Mouse (Mus musculus) c-Kit-positive CD71-positive TER-119-negative erythroid progenitor cells, embryonic 14.5 days (primary cell): ENCODE results near the gene Tap1.
"Not testable (repeated sequence)": the region's sequence is repeated elsewhere in the genome, so short reads cannot be mapped to it uniquely, and the experiment has no call there.

ENCODE experiments used
- DNase-seq: peaks from one replicate; pipeline ENCODE4 v3.0.0-alpha.2; 2013; ENCODE audit warnings: low read depth

Gene Tap1

DNA sequence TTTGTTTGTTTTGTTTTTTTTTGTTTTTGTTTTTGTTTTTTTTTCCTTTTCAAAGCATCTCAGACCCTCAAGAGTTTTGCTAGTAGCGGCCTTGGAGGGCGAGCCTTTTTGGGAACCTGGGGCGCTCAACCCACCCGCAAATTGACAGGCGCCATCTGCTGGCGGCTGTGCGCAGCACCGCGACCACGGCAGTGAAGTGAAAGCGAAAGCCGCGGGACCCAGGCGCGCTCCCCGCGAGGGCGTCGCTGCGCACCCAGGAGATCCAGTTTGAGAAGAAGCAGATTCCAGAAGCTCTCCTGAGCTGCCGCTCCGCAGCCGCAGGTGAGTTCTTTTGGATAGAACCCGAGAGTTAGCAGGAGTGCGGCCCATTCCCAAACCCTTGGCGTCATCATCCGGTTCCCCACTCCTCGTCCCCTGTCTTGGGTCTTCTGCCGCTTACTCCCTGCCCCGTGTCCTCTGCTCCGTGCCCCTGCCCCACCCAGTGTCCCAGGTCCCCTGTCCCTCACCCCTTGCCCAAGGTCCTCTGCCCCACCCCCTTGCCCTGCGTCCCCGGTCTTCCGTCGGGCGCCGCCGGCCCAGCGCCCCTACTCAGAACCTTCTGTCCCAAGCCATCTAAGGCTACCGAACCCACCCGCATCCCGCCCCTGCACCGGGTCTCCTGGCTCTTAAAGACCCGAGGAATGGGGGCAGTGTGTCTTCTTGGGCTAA, 17.1 kb downstream of the Tap1 start:
- DNase-seq, result no peak

DNA sequence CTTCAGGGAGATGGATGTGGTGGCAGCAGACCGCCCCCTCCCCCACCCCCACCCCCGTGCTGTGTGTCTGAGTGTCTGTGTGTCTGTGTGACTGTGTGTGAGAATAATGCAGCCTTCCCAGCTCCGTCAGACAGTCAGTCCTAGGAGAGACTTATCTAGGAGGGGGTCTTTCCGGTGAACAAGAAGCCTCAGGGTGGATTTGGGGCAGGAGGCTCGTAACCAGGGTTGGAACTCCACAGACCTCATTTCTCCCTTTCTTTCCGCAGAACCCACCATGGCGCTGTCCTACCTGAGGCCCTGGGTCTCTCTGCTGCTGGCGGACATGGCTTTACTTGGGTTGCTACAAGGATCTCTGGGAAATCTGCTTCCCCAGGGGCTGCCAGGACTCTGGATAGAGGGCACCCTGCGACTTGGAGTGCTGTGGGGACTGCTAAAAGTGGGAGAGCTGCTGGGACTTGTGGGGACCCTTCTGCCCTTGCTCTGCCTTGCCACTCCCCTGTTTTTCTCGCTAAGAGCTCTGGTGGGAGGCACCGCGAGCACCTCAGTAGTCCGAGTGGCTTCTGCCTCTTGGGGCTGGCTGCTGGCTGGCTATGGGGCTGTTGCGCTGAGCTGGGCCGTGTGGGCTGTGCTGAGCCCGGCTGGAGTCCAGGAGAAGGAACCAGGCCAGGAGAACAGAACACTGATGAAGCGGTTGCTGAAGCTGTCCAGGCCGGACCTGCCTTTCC, 17.8 kb downstream of the Tap1 start:
- DNase-seq, result no peak

DNA sequence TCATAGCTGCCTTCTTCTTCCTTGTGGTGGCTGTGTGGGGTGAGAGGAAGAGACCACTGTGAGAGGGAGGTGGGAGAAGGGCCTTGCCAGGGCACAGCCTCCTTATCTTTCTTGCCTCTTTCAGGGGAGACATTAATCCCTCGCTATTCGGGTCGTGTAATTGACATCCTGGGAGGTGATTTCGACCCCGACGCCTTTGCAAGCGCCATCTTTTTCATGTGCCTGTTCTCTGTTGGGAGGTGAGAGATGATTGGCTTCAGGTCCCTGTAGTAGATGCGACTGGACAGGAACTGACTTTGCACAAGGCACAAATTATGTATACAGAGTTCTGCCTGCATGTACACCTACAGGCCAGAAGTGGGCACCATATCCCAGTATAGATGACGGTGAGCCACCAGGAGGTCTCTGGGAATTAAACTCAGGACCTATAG, 18.4 kb downstream of the Tap1 start:
- DNase-seq, result no peak

DNA sequence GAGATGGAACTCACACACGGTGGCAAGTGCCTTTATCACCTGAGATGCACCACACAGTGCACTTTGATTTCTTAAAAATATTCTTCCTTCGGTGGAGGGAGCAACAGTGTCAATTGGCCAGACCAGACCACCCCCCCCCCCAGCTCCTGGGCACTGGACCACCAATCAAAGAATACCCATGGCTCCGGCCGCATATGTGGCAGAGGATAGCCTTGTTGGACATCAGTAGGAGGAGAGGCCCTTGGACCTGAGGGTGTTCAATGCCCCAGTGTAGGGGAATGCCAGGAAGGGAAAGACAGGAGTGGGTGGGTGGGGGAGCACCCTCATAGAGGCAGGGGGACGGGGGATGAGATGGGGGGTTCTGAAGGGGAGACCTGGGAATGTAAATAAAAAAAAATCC, 19.4 kb downstream of the Tap1 start:
- no peak for DNase-seq

DNA sequence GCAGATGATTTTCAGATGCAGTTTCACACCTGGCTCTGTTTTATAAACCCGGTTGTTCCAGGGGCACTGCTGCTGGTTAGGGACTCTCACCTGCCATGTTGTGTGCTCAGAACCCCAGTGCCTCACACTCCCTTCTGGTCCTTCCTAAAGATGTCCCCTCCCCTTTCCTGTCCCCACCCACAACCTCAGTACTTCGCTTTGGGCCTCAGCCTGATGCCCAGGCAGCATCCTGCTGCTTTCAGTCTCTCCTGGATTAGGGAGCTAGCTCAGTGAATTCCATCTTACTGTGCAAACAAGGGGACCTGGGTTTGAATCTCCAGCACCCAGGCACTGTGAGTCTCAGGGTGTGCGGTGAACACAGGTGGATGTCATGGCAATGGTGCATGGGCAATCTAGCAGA, 20.1 kb downstream of the Tap1 start:
- no peak for DNase-seq

DNA sequence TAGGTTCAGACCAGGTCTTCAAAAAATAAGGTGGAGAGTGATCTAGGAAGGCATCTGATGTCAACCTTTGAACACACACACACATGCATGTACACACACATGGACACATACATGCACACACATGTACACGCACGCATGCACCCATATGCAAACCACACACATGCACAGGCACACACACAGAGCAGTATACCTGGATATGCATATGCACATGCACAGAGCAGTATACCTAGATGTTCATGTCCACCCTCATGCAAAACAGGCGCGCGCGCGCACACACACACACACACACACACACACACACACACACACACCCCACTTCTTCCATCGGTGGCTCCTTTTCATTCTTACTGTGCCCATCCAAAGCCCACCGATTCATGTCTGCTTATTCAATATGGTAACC, 20.5 kb downstream of the Tap1 start:
- DNase-seq, result no peak

DNA sequence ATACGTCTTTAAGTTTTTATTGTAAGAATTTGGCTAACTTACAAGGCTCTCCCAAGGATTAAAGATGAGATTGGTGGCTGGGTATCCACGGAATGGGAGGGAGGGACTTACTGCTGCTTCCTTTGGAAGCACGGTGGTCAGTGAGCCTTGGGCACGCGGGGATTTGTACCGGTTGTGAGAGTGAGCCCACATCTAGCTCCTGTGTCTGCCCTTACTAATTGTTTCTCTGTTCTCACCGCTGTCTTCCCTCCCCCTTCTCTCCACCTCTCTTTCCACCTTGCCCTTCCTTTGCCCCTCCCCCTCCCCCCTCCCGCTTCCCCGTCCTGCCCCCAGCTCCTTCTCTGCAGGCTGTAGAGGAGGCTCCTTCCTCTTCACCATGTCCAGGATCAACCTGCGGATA, 21.1 kb downstream of the Tap1 start:
- DNase-seq, result no peak

DNA sequence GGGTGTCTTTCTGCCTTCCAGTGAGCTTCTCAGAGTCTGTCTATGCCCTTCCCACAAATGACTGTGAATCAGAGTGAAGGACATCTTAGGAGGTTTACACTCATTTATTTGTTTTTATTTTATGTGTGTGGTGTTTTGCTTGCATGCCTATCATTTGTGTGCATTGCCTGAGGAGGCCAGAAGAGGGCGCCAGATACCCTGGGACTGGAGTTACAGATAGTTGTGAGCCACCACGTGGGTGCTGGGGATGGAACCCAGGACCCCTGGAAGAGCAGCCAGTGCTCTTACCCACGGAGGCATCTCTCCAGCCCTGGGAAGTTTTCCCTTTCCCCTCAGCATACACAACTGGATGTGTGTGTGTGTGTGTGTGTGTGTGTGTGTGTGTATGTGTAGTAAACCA, 22.3 kb downstream of the Tap1 start:
- DNase-seq, result no peak

DNA sequence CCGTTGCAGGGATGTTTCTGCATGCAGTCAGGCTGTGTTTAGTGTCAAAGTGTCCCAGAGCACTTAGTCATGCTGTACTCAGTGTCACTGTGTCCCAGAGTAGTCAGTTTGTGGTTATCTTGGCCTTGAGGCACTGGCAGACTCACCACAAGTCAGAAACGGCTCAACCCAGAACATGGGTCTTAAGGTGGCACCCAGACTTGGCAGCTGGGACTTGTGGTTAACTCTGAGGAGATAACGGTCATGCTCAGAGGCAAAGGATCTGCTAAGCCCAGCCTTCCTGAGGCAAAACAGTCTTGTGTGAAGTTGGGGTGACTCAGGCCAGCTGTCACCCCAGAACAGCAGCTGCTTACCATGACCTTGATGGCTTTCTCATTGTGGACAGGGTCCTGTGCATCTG, 23.2 kb downstream of the Tap1 start:
- DNase-seq, result peak; percentile 78

DNA sequence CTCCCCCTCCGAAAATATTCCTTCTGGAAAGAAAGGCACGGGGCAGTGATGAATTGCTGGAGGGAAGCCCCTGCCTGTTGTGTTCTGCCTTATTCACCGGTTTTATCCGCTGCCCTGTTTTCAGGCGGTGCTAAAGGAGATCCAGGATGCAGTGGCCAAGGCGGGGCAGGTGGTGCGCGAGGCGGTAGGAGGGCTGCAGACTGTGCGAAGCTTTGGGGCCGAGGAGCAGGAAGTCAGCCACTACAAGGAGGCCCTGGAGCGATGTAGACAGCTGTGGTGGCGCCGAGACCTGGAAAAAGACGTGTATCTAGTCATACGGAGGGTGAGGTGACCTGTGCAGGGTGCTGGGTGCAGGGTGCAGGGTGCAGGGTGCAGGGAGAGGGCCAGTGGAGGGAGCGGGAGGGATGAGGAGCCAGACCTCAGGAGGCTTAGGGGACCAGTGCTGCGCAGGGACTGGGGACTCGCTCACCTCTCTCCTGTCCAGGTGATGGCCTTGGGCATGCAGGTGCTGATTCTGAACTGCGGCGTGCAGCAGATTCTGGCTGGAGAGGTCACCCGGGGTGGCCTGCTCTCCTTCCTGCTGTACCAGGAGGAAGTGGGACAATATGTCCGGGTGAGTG, 24.5 kb downstream of the Tap1 start:
- no peak for DNase-seq

DNA sequence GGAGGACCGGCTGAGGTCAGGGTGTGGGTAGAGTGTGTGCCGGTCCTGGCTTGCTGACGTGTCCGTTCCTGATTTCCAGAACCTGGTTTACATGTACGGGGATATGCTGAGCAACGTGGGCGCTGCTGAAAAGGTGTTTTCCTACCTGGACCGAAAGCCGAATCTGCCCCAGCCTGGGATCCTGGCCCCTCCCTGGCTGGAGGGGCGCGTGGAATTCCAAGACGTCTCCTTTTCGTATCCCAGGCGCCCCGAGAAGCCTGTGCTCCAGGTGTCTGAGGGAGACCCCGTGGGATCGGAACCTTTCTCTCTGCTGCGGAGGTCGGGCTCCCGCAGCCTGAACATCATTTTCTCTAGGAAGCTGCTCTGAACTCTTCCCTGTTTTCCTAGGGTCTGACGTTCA, 26.6 kb downstream of the Tap1 start:
- no peak for DNase-seq

DNA sequence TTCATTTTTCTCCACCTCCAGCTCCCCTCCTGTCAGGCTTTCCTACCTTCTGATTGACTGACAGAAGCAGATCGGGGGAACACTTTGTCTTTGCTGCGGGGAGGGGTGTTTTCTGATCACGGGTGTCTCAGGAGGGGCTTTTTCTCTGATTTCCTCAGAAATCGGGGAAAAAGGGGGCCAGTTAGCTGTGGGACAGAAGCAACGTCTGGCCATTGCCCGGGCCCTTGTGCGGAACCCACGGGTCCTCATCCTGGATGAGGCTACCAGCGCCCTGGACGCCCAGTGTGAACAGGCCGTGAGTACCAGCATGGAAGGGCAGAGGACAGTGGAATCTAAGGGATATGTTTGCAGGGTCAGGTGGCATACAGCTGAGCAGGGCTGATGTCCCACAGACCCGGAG, 27.8 kb downstream of the Tap1 start:
- DNase-seq, result no peak

DNA sequence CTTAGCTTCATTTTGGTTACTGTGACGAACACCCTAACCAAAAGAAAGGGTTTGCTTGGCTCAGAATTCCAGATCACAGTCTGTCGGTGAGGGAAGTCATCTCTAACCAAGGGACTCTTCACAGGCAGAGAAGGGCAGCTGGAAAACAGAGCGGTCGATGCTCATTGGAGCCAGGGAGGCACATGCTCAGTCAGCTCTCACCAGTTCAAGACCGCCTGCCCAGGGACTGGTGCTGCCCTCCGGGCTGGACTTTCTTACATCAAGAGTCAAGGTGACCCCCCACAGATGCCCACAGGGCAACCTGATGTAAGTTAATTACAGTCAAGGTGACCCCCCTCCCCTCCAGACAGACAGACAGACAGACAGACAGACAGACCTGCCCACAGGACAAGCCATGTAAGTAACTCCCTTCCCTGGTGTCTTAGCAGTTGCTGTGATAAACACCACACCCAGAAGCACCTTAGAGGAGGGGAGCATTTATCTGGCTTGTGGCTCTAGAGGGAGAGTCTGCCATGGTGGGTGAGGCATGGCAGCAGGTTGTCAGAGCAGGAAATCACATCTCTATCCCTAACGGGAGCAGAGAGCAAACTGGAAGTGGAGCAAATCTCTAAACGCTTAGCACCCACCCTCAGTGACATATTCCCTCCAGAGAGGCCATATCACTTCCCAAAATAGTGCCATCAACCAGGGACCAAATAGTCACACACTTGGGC, 30.0 kb downstream of the Tap1 start:
- DNase-seq, result no peak

DNA sequence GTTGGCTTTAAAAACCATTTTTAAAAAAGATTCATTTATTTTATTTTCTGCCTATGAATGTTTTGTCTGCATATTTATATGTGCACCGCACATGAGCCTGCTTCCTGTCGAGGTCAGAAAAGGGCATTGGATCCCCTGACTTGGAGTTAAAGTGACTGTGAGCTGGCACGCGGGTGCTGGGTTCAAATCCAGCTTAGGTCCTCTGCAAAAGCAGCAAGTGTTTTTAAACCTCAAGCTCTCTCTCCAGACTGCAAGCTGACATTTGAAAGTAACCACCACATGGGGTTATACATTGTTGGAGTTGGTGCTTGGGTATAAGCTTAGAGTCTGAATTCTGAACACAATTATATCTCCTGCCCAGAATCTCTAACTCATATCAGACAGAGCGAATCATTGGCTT, 30.6 kb downstream of the Tap1 start:
- no peak for DNase-seq

DNA sequence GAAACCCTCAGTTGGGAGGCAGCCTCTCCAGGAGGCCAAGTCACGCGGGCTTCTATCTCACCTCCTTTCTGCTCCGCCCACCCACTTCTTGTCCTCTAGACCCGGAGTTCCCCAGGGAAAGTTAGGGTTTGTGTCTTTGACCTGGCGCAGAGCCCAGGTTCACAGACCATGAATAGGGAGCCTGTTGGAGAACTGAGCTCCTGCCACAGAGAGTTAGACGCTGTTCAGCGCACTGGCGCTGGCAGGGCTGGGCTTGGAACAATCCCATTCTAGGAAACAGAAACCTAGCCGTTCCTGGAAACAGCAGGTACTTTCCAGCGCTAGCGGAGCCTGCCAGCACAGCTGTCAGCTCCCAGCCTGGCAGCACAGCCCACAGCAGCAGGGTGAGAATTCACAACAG, 31.3 kb downstream of the Tap1 start:
- DNase-seq, result peak; percentile 80

DNA sequence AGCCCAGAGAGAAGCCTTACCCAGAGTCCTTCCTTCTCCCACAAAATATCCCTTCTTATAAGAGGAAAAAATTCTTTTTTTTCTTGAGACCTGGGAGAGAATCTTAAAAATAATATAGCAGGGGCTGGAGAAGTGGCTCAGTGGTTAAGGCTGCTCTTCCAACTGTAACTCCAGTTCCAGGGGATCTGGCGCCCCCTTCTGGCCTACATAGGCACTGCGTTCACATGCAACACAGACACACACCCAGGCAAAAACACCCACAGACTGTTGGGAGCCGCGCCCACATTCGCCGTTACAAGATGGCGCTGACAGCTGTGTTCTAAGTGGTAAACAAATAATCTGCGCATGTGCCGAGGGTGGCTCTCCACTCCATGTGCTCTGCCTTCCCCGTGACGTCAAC, 31.7 kb downstream of the Tap1 start:
- DNase-seq, result not testable (repeated sequence)

DNA sequence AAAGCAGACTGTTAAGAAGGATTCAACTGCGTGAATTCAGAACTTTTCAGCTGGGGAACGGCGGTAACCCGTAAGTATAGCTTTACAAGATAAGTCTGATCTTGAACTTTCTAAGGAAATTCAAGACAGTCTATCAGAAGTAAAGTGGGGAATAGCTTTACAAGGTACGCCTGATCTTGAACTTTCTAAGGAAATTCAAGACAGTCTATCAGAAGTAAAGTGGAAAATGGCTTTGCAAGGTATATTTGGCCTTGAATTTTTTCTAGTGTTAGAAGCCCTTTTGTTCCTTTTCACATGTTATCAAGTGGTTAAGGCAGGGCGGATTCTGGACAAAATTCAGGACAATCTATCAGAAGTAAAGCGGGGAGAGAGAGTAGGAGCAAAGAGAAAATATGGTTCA, 32.4 kb downstream of the Tap1 start:
- not testable (repeated sequence) for DNase-seq

DNA sequence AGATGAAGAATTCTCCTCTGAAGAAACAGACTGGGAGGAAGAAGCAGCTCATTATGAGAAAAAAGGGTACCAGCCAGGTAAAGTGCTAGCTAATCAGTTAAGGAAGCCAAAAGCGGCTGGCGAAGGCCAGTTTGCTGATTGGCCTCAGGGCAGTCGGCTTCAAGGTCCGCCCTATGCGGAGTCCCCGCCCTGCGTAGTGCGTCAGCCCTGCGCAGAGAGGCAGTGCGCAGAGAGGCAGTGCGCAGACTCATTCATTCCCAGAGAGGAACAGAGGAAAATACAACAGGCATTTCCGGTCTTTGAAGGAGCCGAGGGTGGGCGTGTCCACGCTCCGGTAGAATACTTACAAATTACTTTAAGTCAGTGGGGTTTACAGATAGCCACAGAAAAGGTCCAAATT, 33.0 kb downstream of the Tap1 start:
- DNase-seq, result not testable (repeated sequence)

DNA sequence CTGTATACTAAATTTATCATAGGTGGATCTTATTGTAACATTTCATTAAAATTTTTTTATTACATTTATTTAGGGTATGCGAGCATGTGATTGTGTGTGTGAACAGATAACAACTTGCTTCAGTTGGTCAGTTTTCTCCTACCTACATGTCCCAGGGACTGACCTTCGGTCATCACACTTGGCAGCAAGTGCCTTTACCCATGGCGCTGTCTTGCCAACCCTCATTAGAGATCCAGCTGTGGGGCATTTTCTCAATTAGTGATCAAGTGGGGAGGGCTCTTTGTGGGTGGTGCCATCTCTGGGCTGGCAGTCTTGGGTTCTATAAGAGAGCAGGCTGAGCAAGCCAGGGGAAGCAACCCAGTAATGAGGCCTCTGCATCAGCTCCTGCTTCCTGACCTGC, 37.5 kb downstream of the Tap1 start:
- no peak for DNase-seq

DNA sequence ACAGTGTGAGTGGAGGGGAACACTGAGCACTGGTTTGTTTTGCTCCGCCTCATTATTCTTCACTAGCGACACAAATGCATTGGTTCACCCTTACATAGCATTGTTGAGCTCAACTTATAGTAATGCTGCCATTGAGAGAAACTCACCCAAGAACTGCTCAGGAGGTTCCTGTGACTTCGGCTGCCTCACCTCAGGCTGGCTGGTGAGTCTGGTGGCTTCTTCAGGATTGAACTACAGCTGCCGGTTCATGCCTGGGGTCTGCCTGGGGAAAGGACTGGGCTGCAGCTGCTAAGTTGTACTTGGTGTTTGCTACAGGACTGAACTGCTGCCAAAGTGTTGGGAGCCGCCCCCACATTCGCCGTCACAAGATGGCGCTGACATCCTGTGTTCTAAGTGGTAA, 38.1 kb downstream of the Tap1 start:
- no peak for DNase-seq

DNA sequence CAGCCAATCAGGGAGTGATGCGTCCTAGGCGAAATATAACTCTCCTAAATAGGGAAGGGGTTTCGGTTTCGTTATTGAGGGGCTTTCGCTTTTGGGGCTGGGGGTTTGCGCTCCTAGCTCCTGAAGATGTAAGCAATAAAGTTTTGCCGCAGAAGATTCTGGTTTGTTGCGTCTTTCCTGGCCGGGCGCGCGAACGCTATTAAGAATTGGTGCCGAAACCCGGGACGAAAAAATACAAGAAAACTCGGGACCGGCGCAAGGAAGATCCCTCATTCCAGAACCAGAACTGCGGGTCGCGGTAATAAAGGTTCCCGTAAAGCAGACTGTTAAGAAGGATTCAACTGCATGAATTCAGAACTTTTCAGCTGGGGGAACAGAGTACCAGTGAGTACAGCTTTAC, 38.6 kb downstream of the Tap1 start:
- not testable (repeated sequence) for DNase-seq

DNA sequence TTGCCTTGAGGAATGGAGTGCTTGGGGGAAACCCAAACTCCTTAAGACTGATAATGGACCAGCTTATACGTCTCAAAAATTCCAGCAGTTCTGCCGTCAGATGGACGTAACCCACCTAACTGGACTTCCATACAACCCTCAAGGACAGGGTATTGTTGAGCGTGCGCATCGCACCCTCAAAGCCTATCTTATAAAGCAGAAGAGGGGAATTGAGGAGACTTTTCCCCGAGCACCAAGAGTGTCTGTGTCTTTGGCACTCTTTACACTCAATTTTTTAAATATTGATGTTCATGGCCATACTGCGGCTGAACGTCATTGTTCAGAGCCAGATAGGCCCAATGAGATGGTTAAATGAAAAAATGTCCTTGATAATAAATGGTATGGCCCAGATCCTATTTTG, 43.6 kb downstream of the Tap1 start:
- not testable (repeated sequence) for DNase-seq

DNA sequence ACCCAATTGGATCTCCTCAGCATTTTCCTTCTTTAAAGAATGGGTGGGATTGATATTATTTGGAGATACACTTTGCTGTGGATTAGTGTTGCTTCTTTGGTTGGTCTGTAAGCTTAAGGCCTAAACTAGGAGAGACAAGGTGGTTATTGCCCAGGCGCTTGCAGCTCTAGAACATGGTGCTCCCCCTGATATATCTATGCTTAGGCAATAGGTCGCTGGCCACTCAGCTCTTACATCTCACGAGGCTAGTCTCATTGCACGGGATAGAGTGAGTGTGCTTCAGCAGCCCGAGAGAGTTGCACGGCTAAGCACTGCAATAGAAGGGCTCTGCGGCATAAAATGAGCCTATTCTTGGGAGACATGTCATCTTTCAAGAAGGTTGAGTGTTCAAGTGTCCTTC, 44.7 kb downstream of the Tap1 start:
- not testable (repeated sequence) for DNase-seq
